Mouse (Mus musculus) E14TG2a.4 (cell line): Measurements from ENCODE around the gene Fli1.

ENCODE experiments used
- H3K27me3 ChIP-seq: 2 replicates; pipeline ENCODE4 v1.6.1; 2014; ENCODE audit warnings: low read length, control low read depth; ENCODE audit not compliant: insufficient read depth
- H3K36me3 ChIP-seq: 2 replicates; pipeline ENCODE4 v1.6.1; 2014; ENCODE audit warnings: low read length, control low read depth; ENCODE audit not compliant: insufficient read depth
- H3K4me1 ChIP-seq: replicated peaks from 2 replicates; pipeline ENCODE4 v1.6.1; 2014; ENCODE audit warnings: low read depth, low read length, control low read depth
- H3K4me3 ChIP-seq: replicated peaks from 2 replicates; pipeline ENCODE4 v1.5.1; 2014; ENCODE audit warnings: mild to moderate bottlenecking, low read length
- H3K9me3 ChIP-seq: 2 replicates; pipeline ENCODE4 v1.6.1; 2014; ENCODE audit warnings: low read length, control low read depth
- CTCF ChIP-seq: conservative IDR thresholded peaks from 2 replicates; pipeline ENCODE4 v1.5.1; 2014; ENCODE audit warnings: low read length
- NANOG ChIP-seq: IDR thresholded peaks from 2 replicates; pipeline ENCODE4 v1.6.1; 2014; ENCODE audit warnings: borderline replicate concordance, low read length, mixed read lengths
- POU5F1 ChIP-seq: IDR thresholded peaks from 2 replicates; pipeline ENCODE4 v1.6.1; 2014; ENCODE audit warnings: low read length, borderline replicate concordance

Gene Fli1

GRCm38 (mm10) chr9:32467443-32467842, 75.2 kb downstream of the Fli1 start:
- H3K9me3 ChIP-seq: 0 out of 2 replicates have a peak, but pooled peaks cover 5% of the 10 kb centered on the region
- no peak overlapping the region for H3K4me3 ChIP-seq
- H3K27me3 ChIP-seq: peaks cover 4% of the 10 kb centered on the region; the same call in 1 of the 2 replicates
- TF ChIP-seq CTCF (no peak), NANOG (no peak), POU5F1 (no peak)
- no peaks in the 10 kb centered on the region for H3K36me3 ChIP-seq
- no peaks in the 10 kb centered on the region for H3K4me1 ChIP-seq

GRCm38 (mm10) chr9:32466861-32467260, 75.8 kb downstream of the Fli1 start:
- H3K27me3 ChIP-seq: peaks cover 4% of the 10 kb centered on the region; the same call in 1 of the 2 replicates
- no peaks in the 10 kb centered on the region for H3K36me3 ChIP-seq
- H3K4me1 ChIP-seq: no peaks in the 10 kb centered on the region
- no peak overlapping the region for H3K4me3 ChIP-seq
- no peak for TF ChIP-seq CTCF
- TF ChIP-seq POU5F1: no peak
- no peak for TF ChIP-seq NANOG
- 0 out of 2 replicates have a peak, but pooled peaks cover 5% of the 10 kb centered on the region for H3K9me3 ChIP-seq

- Histone ChIP-seq H3K4me1 (no peaks in the 10 kb centered on the region), H3K36me3 (no peaks in the 10 kb centered on the region), H3K4me3 (no peak overlapping the region), H3K9me3 (no peaks in the 10 kb centered on the region), H3K27me3 (peaks cover 7% of the 10 kb centered on the region; the same call in 1 of the 2 replicates)
- TF ChIP-seq CTCF: 0 out of 2 replicates have a peak, but pooled peaks have one; percentile 11
- TF ChIP-seq NANOG: no peak
- TF ChIP-seq POU5F1: no peak
These were observed 86.0 kb downstream of the Fli1 start for GRCm38 (mm10) chr9:32456707-32457106.

GRCm38 (mm10) chr9:32450161-32450560, 92.5 kb downstream of the Fli1 start:
- TF ChIP-seq CTCF (no peak), POU5F1 (no peak), NANOG (0 out of 2 replicates have a peak, but pooled peaks have one; percentile 14)
- Histone ChIP-seq H3K4me3 (no peak overlapping the region), H3K4me1 (peaks cover 34% of the 10 kb centered on the region), H3K36me3 (no peaks in the 10 kb centered on the region), H3K9me3 (no peaks in the 10 kb centered on the region), H3K27me3 (no peaks in the 10 kb centered on the region; the same call in 1 of the 2 replicates)

GRCm38 (mm10) chr9:32448766-32449165, 93.9 kb downstream of the Fli1 start:
- peaks cover 42% of the 10 kb centered on the region for H3K4me1 ChIP-seq
- H3K27me3 ChIP-seq: no peaks in the 10 kb centered on the region; the same call in 1 of the 2 replicates
- H3K36me3 ChIP-seq: no peaks in the 10 kb centered on the region
- no peaks in the 10 kb centered on the region for H3K9me3 ChIP-seq
- no peak for TF ChIP-seq CTCF
- TF ChIP-seq NANOG: no peak
- TF ChIP-seq POU5F1: no peak
- H3K4me3 ChIP-seq: no peak overlapping the region

GRCm38 (mm10) chr9:32445789-32446188, 96.9 kb downstream of the Fli1 start:
- peaks cover 6% of the 10 kb centered on the region; the same call in 1 of the 2 replicates for H3K9me3 ChIP-seq
- H3K4me1 ChIP-seq: peaks cover 40% of the 10 kb centered on the region
- peak; percentile 53 for TF ChIP-seq CTCF
- no peak for TF ChIP-seq NANOG
- TF ChIP-seq POU5F1: no peak

GRCm38 (mm10) chr9:32444453-32445201, 98.0 kb downstream of the Fli1 start:
- Histone ChIP-seq H3K27me3 (peaks cover 9% of the 10 kb centered on the region; the same call in 1 of the 2 replicates), H3K4me3 (no peak overlapping the region), H3K9me3 (peaks cover 6% of the 10 kb centered on the region; the same call in 1 of the 2 replicates), H3K4me1 (peaks cover 30% of the 10 kb centered on the region), H3K36me3 (no peaks in the 10 kb centered on the region)
- no peak for TF ChIP-seq NANOG
- TF ChIP-seq CTCF: no peak
- no peak for TF ChIP-seq POU5F1

More at GRCm38 (mm10) chr9:32445789-32446188, 96.9 kb downstream of the Fli1 start:
- H3K36me3 ChIP-seq: no peaks in the 10 kb centered on the region
- H3K4me3 ChIP-seq: no peak overlapping the region
- H3K27me3 ChIP-seq: peaks cover 5% of the 10 kb centered on the region; the same call in 1 of the 2 replicates

GRCm38 (mm10) chr9:32443817-32444216, 98.8 kb downstream of the Fli1 start:
- Histone ChIP-seq H3K4me1 (peaks cover 22% of the 10 kb centered on the region), H3K36me3 (no peaks in the 10 kb centered on the region), H3K27me3 (peaks cover 9% of the 10 kb centered on the region; the same call in 1 of the 2 replicates), H3K9me3 (peaks cover 6% of the 10 kb centered on the region; the same call in 1 of the 2 replicates), H3K4me3 (no peak overlapping the region)
- TF ChIP-seq POU5F1 (no peak), NANOG (no peak), CTCF (no peak)
